Mouse (Mus musculus) thymus, postnatal 0 days (tissue): Measurements from ENCODE around the gene Nat8. TPM values are rescaled to one million over a fixed set of nuclear protein-coding genes. Genes with fewer than 3 reads are reported as not detected.
"Not testable (repeated sequence)": the region's sequence is repeated elsewhere in the genome, so short reads cannot be mapped to it uniquely, and the experiment has no call there.

ENCODE experiments used
- DNase-seq: peaks from one replicate; pipeline ENCODE4 v3.0.0-alpha.2; 2015; ENCODE audit warnings: low spot score
- microRNA-seq: library from miRNA; unstranded; fragments of <30 nt; microRNA quantifications from one replicate; pipeline ENCODE4, GENCODE M21; 2016; ENCODE audit warnings: borderline number of aligned reads
- polyA plus RNA-seq: library from polyadenylated mRNA; unstranded; fragments of >200 nt; fragmentation: Nextera tagmentation; extraction: Ambion mirVana; gene quantifications from 2 replicates; pipeline ENCODE4 v1.2.1, GENCODE M21; 2015

Nat8 gene
- polyA plus RNA-seq, 1 experiment from 2014 or later: not detected

- not testable (repeated sequence) for DNase-seq
These were observed 4.9 kb upstream of the Nat8 start for GRCm38 (mm10) chr6:85836827-85837226.

GRCm38 (mm10) chr6:85836098-85836497 is 4.2 kb upstream of the Nat8 start:
- DNase-seq: not testable (repeated sequence)

- DNase-seq: not testable (repeated sequence)
These were observed 3.2 kb upstream of the Nat8 start for GRCm38 (mm10) chr6:85835104-85835503.

GRCm38 (mm10) chr6:85834504-85835100 is 2.7 kb upstream of the Nat8 start:
- not testable (repeated sequence) for DNase-seq

- no peak for DNase-seq
These were observed 2.4 kb downstream of the Nat8 start for GRCm38 (mm10) chr6:85829462-85829861.

GRCm38 (mm10) chr6:85825886-85826285 is 6.0 kb downstream of the Nat8 start:
- no peak for DNase-seq

- no peak for DNase-seq
These were observed 8.3 kb downstream of the Nat8 start for GRCm38 (mm10) chr6:85823382-85824090.

- no peak for DNase-seq
These were observed 9.6 kb downstream of the Nat8 start for GRCm38 (mm10) chr6:85822286-85822685.

GRCm38 (mm10) chr6:85820837-85821236 is 11.0 kb downstream of the Nat8 start, which contains the start of the genes Nat8f6 and Nat8f5:
Nat8f6 (minus strand) TSS chr6:85820954.
Nat8f5 (minus strand) TSS chr6:85820972.
- DNase-seq: no peak

- DNase-seq: no peak
These were observed 13.5 kb downstream of the Nat8 start for GRCm38 (mm10) chr6:85818338-85818737.

- no peak for DNase-seq
These were observed 18.5 kb downstream of the Nat8 start for GRCm38 (mm10) chr6:85813339-85813738.

- not testable (repeated sequence) for DNase-seq
These were observed 20.8 kb downstream of the Nat8 start for GRCm38 (mm10) chr6:85810942-85811537.

- DNase-seq: not testable (repeated sequence)
These were observed 21.4 kb downstream of the Nat8 start for GRCm38 (mm10) chr6:85810514-85810913.

GRCm38 (mm10) chr6:85809784-85810183 is 22.1 kb downstream of the Nat8 start:
- DNase-seq: not testable (repeated sequence)

- not testable (repeated sequence) for DNase-seq
These were observed 28.7 kb downstream of the Nat8 start for GRCm38 (mm10) chr6:85803180-85803579.

Small RNAs within 50 kb of the gene (microRNA-seq; reads per million reads assigned to microRNA genes)
- gene Mir6375: not detected

Other genes starting within 250 kb of the Nat8 start
- 2.6 and 2.9 TPM in 2 replicates for gene Alms1, start 244.6 kb downstream of the Nat8 start, polyA plus RNA-seq
- gene Nat8f7, start 118.9 kb downstream of the Nat8 start, polyA plus RNA-seq: not detected in 2 replicates
- not detected in 2 replicates for gene Nat8f3, start 66.3 kb downstream of the Nat8 start, polyA plus RNA-seq
- gene Nat8f6, start 11.1 kb downstream of the Nat8 start, polyA plus RNA-seq: not detected in 2 replicates
- 0.13 TPM in 1 of 2 replicates, not detected in the other for gene Nat8f5, start 11.1 kb downstream of the Nat8 start, polyA plus RNA-seq
- 0.06 and 0.09 TPM in 2 replicates for gene Nat8f2, start 37.1 kb upstream of the Nat8 start, polyA plus RNA-seq
- gene Nat8f4, start 72.8 kb upstream of the Nat8 start, polyA plus RNA-seq: 3.1 and 4.3 TPM in 2 replicates
- gene Tprkb, start 79.8 kb upstream of the Nat8 start, polyA plus RNA-seq: 33.6 and 44.3 TPM in 2 replicates
- 8.6 and 9.5 TPM in 2 replicates for gene Nat8f1, start 83.6 kb upstream of the Nat8 start, polyA plus RNA-seq
- 77.1 and 80.9 TPM in 2 replicates for gene Dusp11, start 129.6 kb upstream of the Nat8 start, polyA plus RNA-seq
- not detected in 2 replicates for gene Figla, start 184.1 kb upstream of the Nat8 start, polyA plus RNA-seq
- 0.05 and 0.18 TPM in 2 replicates for gene Add2, start 196.6 kb upstream of the Nat8 start, polyA plus RNA-seq